Mouse (Mus musculus) midbrain, postnatal 0 days (tissue): Measurements from ENCODE around the gene Chmp5. TPM values are rescaled to one million over a fixed set of nuclear protein-coding genes. Genes with fewer than 3 reads are reported as not detected.
A peak's percentile ranks its signal among the peaks of the same experiment; 100 is the strongest.

Experiments
- ATAC-seq: fragments of 200-750 bp; cut with Nextera tagmentation; 2 replicates; pipeline ENCODE4 v1.8.0; 2017; ENCODE audit warnings: moderate number of reproducible peaks, mild to moderate bottlenecking, moderate TSS enrichment, moderate library complexity; ENCODE audit not compliant: low FRiP score
- DNase-seq: peaks from one replicate; pipeline ENCODE4 v3.0.0-alpha.2; 2015; ENCODE audit warnings: low spot score
- H3K27ac ChIP-seq: fragments of 300-500 bp; sonication (generic); 2 replicates; pipeline ENCODE4 v1.5.1; 2014; ENCODE audit warnings: low read depth, mild to moderate bottlenecking, low read length, mixed read lengths
- H3K27me3 ChIP-seq: fragments of 300-500 bp; sonication (generic); 2 replicates; pipeline ENCODE4 v1.6.1; 2014; ENCODE audit warnings: low read length, control low read depth, mixed read lengths; ENCODE audit not compliant: insufficient read depth
- H3K36me3 ChIP-seq: fragments of 300-500 bp; sonication (generic); 2 replicates; pipeline ENCODE4 v1.6.1; 2014; ENCODE audit warnings: low read length, control low read depth, mixed read lengths; ENCODE audit not compliant: insufficient read depth
- H3K4me1 ChIP-seq: fragments of 300-500 bp; sonication (generic); 2 replicates; pipeline ENCODE4 v1.6.1; 2014; ENCODE audit warnings: mild to moderate bottlenecking, control low read depth, antibody characterized with exemption, low read length, mixed read lengths; ENCODE audit not compliant: insufficient read depth
- H3K4me2 ChIP-seq: fragments of 300-500 bp; sonication (generic); 2 replicates; pipeline ENCODE4 v1.6.1; 2014; ENCODE audit warnings: low read depth, mild to moderate bottlenecking, low read length, mixed read lengths; ENCODE audit not compliant: poor library complexity, severe bottlenecking
- H3K4me3 ChIP-seq: fragments of 300-500 bp; sonication (generic); 2 replicates; pipeline ENCODE4 v1.5.1; 2014; ENCODE audit warnings: low read depth, mild to moderate bottlenecking, low read length, moderate library complexity
- H3K9ac ChIP-seq: fragments of 300-500 bp; sonication (generic); replicated peaks from 2 replicates; pipeline ENCODE4 v1.6.1; 2014; ENCODE audit warnings: mild to moderate bottlenecking, low read length, moderate library complexity, mixed read lengths; ENCODE audit not compliant: poor library complexity, severe bottlenecking
- H3K9me3 ChIP-seq: fragments of 300-500 bp; sonication (generic); 2 replicates; pipeline ENCODE4 v1.6.1; 2016; ENCODE audit warnings: low read length, control low read depth
- CTCF ChIP-seq: IDR thresholded peaks from 2 replicates; pipeline ENCODE4 v1.5.1; 2016; ENCODE audit warnings: antibody characterized with exemption, mild to moderate bottlenecking
- WGBS: fragments of 180-500 bp; shearing (Covaris S2); extraction: QIAGEN DNeasy Blood & Tissue Kit; methylation state at CpG from one replicate; pipeline ENCODE4 v1.1.7; 2014; 5-methylcytosine and 5-hydroxymethylcytosine counted together
- polyA plus RNA-seq: library from polyadenylated mRNA; unstranded; fragments of >200 nt; fragmentation: Nextera tagmentation; extraction: Ambion mirVana; gene quantifications from 2 replicates; pipeline ENCODE4 v1.2.1, GENCODE M21; 2015
- total RNA-seq: library from RNA; depleted of rRNA; stranded (reverse); fragments of >200 nt; gene quantifications from 2 replicates; pipeline ENCODE4 v1.2.3, GENCODE M21; 2014

The Chmp5 gene
- total and polyA plus RNA-seq, 2 experiments from 2014 or later: 66.9 to 131 TPM

DNA sequence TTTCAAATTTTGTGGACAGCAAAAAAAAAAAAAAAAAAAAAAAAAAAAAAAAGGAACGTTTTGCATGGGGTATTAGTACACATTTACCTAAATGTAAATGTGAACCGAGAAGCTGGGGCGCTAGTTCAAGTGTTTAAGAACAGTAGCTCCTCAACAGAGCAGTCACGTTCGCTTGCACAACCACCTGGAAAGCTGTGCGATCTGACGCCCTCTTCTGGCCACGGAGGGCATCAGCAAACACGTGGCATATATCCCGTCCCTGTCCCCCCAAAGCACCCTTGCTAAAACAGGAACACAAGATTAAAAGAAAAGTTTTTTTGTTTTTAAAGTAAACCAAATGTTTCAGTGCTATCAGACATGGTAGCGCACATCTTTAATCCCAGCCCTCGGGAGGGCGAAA, 23.5 kb downstream of the Chmp5 start:
- peak; percentile 50 for DNase-seq
- H3K27me3 ChIP-seq: no peaks in the 10 kb centered on the region
- TF ChIP-seq CTCF: peak; percentile 76
- 29% methylated on average over 13 of the region's 13 CpGs for WGBS
- no peak for ATAC-seq
- no peak overlapping the region for H3K27ac ChIP-seq
- 0 out of 2 replicates have a peak overlapping the region, but pooled peaks have one; percentile 80 for H3K9ac ChIP-seq
- H3K36me3 ChIP-seq: peaks cover 15% of the 10 kb centered on the region
- peak overlapping the region; percentile 75 for H3K4me2 ChIP-seq
- H3K4me1 ChIP-seq: peaks cover 9% of the 10 kb centered on the region; the same call in 1 of the 2 replicates
- H3K9me3 ChIP-seq: no peaks in the 10 kb centered on the region
- peak overlapping the region; percentile 73 for H3K4me3 ChIP-seq

DNA sequence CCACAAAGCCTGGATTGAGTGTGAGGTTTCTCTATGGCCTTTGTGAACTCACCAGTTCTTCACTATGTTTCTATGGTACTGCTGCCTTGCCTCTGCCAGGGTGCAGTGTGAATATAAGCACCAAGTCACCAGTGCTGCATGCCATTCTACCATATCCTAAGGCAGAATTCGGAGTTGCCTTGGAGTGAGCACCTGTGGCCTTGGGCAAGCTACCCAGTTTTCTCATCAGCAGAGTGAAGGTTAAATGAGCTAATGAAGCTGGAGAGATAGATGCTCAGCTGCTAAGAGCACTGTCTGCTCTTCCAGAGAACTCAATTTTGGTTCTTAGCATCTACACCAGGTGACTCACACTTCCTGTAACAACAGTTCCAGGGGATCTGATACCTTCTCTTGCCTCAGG, 25.8 kb downstream of the Chmp5 start:
- Histone ChIP-seq H3K27me3 (no peaks in the 10 kb centered on the region), H3K9me3 (no peaks in the 10 kb centered on the region), H3K4me3 (no peak overlapping the region), H3K27ac (no peak overlapping the region), H3K36me3 (peaks cover 24% of the 10 kb centered on the region), H3K4me2 (no peak overlapping the region), H3K9ac (no peak overlapping the region), H3K4me1 (peaks cover 9% of the 10 kb centered on the region; the same call in 1 of the 2 replicates)
- ATAC-seq: no peak
- WGBS: 97% methylated on average over 1 of the region's 1 CpGs
- no peak for DNase-seq
- no peak for TF ChIP-seq CTCF

DNA sequence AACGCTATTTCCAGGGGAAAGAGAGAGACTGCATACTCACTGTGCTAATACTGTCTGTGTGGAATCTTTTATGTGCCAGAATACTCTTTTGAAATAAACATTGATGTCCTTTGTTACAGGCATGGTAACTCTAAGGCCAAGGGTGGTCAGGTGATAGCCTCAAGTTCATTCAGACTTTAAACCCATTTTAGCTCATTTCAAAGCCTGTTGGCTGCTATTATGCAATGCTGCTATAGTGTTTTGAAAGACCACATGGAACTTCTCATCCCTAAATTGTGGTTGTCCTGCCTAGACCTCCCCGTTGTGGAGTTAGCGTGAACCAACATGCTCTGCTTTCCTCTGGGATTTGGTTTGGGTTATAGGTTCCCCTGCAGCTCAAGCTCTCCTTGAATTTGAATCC, 27.5 kb downstream of the Chmp5 start:
- no peaks in the 10 kb centered on the region for H3K27me3 ChIP-seq
- H3K4me3 ChIP-seq: no peak overlapping the region
- 93% methylated on average over 3 of the region's 3 CpGs for WGBS
- DNase-seq (no peak), ATAC-seq (no peak)
- peaks cover 9% of the 10 kb centered on the region; the same call in 1 of the 2 replicates for H3K4me1 ChIP-seq
- TF ChIP-seq CTCF: no peak
- H3K4me2 ChIP-seq: no peak overlapping the region
- H3K27ac ChIP-seq: no peak overlapping the region
- H3K9ac ChIP-seq: no peak overlapping the region
- no peaks in the 10 kb centered on the region for H3K9me3 ChIP-seq
- peaks cover 35% of the 10 kb centered on the region for H3K36me3 ChIP-seq

DNA sequence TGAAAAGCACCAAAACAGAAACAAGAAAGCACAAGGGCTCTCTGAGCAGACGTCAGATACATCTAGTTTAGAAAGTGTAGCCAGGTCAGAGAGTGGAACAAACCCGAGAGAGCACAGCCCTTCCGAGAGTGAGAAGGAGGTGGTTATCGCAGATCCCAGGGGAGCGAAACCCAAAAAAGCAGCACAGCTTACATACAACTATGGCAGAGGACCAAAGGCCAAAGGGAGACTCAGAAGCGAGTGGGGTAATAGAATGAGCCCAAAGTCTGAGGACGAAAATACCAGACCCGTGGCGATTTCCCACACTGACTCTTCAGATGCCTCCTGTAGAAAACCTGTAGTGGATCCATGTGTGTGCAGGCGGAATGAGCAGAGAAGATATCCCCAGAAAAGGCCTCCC, 28.4 kb downstream of the Chmp5 start:
- peaks cover 9% of the 10 kb centered on the region; the same call in 1 of the 2 replicates for H3K4me1 ChIP-seq
- 96% methylated on average over 10 of the region's 10 CpGs for WGBS
- H3K36me3 ChIP-seq: peaks cover 35% of the 10 kb centered on the region
- H3K27me3 ChIP-seq: no peaks in the 10 kb centered on the region
- H3K4me2 ChIP-seq: no peak overlapping the region
- ATAC-seq: no peak
- no peak overlapping the region for H3K4me3 ChIP-seq
- TF ChIP-seq CTCF: no peak
- H3K9ac ChIP-seq: no peak overlapping the region
- no peak for DNase-seq
- H3K9me3 ChIP-seq: no peaks in the 10 kb centered on the region
- H3K27ac ChIP-seq: no peak overlapping the region

DNA sequence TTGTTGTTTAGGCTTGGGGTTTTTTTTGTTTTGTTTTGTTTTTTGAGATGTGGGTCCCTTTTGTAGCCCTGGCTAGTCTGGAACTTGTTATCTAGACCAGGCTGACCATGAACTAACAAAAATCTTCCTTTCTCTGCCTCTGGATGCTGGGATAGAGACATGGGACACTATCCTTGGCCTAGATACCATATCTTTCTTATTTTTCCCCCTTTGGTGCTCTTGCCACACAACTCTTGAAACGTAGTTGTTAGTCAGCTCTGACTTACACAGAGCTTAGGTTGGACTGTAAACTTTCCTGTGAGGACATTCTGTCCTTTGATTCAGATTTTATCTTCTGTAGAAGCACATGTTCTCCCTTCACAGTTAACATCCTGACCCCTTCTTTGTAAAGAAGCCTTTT, 31.2 kb downstream of the Chmp5 start:
- no peak overlapping the region for H3K4me3 ChIP-seq

DNA sequence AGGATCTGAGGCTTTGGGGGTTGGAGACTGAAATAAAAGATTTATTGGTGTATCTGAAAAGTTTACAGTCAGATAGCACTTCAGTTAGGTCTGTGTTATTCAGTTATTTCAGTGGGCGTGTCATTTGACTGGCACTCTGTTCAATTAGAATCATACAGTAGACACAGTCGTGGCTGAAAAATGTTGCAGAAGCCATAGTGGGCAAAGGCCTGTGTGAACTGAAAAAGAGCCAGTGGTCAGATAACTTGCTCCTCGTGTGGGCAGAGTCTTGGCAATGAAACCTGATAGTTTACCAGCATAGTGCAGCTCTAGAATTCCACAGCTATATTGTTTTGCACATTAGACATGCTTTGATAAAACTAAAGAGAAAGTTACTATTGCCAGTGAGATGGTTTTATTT, 34.3 kb downstream of the Chmp5 start:
- no peak for ATAC-seq
- TF ChIP-seq CTCF: no peak
- Histone ChIP-seq H3K4me3 (no peak overlapping the region), H3K27me3 (no peaks in the 10 kb centered on the region), H3K36me3 (peaks cover 49% of the 10 kb centered on the region), H3K9ac (no peak overlapping the region), H3K27ac (no peak overlapping the region), H3K4me2 (no peak overlapping the region), H3K4me1 (no peaks in the 10 kb centered on the region), H3K9me3 (no peaks in the 10 kb centered on the region)
- no peak for DNase-seq
- WGBS: 84% methylated on average over 3 of the region's 3 CpGs

More for the DNA sequence above, 31.2 kb downstream of the Chmp5 start:
- Histone ChIP-seq H3K9me3 (no peaks in the 10 kb centered on the region), H3K27ac (no peak overlapping the region), H3K9ac (no peak overlapping the region), H3K4me1 (no peaks in the 10 kb centered on the region), H3K36me3 (peaks cover 37% of the 10 kb centered on the region), H3K27me3 (no peaks in the 10 kb centered on the region), H3K4me2 (no peak overlapping the region)
- DNase-seq (no peak), ATAC-seq (no peak)
- TF ChIP-seq CTCF: no peak
- WGBS: 98% methylated on average over 1 of the region's 1 CpGs
